Mouse (Mus musculus): ENCODE data around the gene Nphp4. TPM values are rescaled to one million over a fixed set of nuclear protein-coding genes. Genes with fewer than 3 reads are reported as not detected.

Nphp4 gene
- polyA plus RNA-seq, 1 experiment from 2014 or later = 3.5 TPM

DNA sequence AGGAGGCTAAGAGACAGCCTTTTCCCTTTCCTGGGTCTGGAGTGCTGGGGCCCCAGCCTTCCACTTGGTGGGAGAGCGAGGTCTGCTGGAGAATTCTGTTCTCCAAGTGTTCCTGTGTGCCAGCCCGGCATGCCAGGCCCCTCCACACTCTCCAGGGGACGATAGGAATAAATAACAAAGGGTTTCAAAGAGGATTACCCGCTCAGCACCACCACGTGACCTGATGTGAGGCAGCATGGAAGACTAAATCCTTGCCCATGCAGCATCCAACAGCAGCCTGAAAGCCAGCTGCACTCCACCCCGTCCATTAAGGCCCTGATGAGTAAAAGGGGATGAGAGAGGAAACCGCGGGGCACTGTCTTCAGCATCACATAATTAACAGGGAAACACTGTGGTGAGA lies 11.4 kb upstream of the Nphp4 start:
- Histone ChIP-seq H3K36me3 (ENCODE audit: control insufficient read depth, insufficient read depth, low read length) (no peaks in the 10 kb centered on the region), H3K4me2 (replicated peaks; ENCODE audit: low read depth, low read length) (no peak overlapping the region), H3K4me1 (replicated peaks; ENCODE audit: control insufficient read depth, insufficient read depth, low read length) (no peaks in the 10 kb centered on the region), H3K27me3 (ENCODE audit: control insufficient read depth, insufficient read depth, low read length) (no peaks in the 10 kb centered on the region), H3K9me3 (ENCODE audit: control insufficient read depth, low read length) (no peaks in the 10 kb centered on the region), H3K27ac (ENCODE audit: low read depth, low read length) (no peak overlapping the region), H3K9ac (ENCODE audit: low read depth, low read length) (no peak overlapping the region), H3K4me3 (ENCODE audit: low read depth, low read length) (no peak overlapping the region)
- peak; percentile 11 for DNase-seq (ENCODE audit: low spot score)
- 42% methylated on average over 8 of the region's 8 CpGs for WGBS
- no peak for ATAC-seq (ENCODE audit: low FRiP score)

DNA sequence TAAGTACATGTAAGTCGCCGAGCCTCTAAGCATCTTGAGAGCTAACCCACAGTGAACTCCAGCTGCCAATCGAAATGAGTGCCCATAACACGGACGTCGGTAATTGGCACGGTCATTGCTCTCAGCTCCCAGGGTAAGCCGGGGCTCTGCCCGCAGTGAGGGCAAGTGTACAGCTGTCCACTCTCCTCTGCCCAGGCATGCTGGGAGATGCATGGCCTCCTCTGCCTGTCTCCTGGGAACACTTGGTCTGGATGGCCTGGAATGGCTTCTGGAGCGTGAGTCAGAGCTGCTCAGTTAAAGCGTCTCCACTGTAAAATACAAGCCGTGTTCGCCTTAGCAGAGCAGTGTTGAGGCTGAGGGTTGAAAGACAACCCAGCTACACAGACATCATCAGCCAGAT lies 9.9 kb upstream of the Nphp4 start:
- Histone ChIP-seq H3K4me2 (replicated peaks; ENCODE audit: low read depth, low read length) (no peak overlapping the region), H3K9me3 (ENCODE audit: control insufficient read depth, low read length) (no peaks in the 10 kb centered on the region), H3K27ac (ENCODE audit: low read depth, low read length) (no peak overlapping the region), H3K4me1 (replicated peaks; ENCODE audit: control insufficient read depth, insufficient read depth, low read length) (no peaks in the 10 kb centered on the region), H3K9ac (ENCODE audit: low read depth, low read length) (no peak overlapping the region), H3K36me3 (ENCODE audit: control insufficient read depth, insufficient read depth, low read length) (no peaks in the 10 kb centered on the region), H3K4me3 (ENCODE audit: low read depth, low read length) (no peak overlapping the region), H3K27me3 (ENCODE audit: control insufficient read depth, insufficient read depth, low read length) (no peaks in the 10 kb centered on the region)
- 91% methylated on average over 13 of the region's 13 CpGs for WGBS
- DNase-seq (ENCODE audit: low spot score) (no peak), ATAC-seq (ENCODE audit: low FRiP score) (no peak)

DNA sequence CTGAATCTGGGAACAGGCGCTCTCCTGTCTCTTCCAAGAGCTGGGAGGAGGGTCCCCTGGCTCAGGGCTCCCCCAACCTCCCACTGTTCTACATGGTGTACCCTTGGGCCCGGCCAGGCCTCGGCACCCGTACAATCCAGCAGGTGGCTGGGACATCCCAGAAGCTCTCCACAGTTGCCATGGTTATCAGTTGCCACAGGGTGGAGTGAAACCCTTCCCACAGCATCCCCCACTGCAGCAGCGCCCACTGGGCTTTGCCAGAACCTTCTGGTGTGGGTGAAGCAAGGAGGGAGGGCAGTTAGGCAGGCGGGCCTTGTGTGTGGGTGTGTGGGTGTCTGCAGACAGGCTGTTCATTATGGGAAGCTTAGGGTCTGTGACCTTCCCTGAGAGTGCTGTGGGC lies 8.6 kb upstream of the Nphp4 start:
- Histone ChIP-seq H3K9me3 (ENCODE audit: control insufficient read depth, low read length) (no peaks in the 10 kb centered on the region), H3K4me1 (replicated peaks; ENCODE audit: control insufficient read depth, insufficient read depth, low read length) (no peaks in the 10 kb centered on the region), H3K36me3 (ENCODE audit: control insufficient read depth, insufficient read depth, low read length) (no peaks in the 10 kb centered on the region), H3K9ac (ENCODE audit: low read depth, low read length) (no peak overlapping the region), H3K27ac (ENCODE audit: low read depth, low read length) (no peak overlapping the region), H3K4me3 (ENCODE audit: low read depth, low read length) (no peak overlapping the region), H3K27me3 (ENCODE audit: control insufficient read depth, insufficient read depth, low read length) (no peaks in the 10 kb centered on the region), H3K4me2 (replicated peaks; ENCODE audit: low read depth, low read length) (no peak overlapping the region)
- no peak for DNase-seq (ENCODE audit: low spot score)
- no peak for ATAC-seq (ENCODE audit: low FRiP score)
- 80% methylated on average over 6 of the region's 6 CpGs for WGBS

DNA sequence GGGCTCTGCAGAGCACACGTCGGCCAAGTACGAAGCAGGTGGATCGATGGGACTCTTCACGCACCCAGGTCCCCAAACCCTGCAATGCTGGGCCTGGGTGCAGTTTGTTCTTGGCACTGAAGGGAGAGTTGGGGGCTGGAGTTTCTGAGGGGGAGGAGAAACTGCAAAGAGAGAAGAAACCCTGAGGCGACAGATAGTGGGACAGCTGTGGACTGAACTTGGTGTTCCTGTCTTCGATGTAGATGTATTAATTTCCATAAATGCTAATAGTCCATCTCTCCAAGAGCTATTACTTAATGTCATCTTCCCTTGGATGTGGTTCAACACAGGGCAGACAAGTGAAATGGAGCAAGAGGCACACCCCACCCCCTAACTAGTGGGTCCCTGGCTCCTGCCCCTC lies 565 bp upstream of the Nphp4 start:
- DNase-seq (ENCODE audit: low spot score) = no peak

DNA sequence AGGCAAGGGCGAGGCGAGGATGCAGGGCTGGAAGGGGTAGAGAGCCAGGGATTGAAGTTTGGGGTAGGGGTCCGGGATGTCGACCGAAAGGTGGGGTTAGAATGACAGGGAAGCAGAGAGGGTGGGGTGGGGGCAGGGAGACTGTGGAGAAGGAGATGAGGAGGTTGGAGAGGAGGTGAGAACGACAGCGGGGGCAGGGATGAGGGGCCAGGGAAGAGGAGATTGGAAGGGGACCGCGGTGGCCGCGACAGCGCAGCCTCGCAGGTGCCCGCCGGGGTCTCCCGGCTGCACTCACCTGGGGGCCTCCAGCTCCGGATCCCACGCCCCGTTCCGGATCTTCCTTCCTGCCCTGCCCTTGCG lies 580 bp downstream of the Nphp4 start:
- Histone ChIP-seq H3K27me3 (ENCODE audit: control insufficient read depth, insufficient read depth, low read length) (peaks cover 6% of the 10 kb centered on the region; the same call in 1 of the 2 replicates), H3K9ac (ENCODE audit: low read depth, low read length) (peak overlapping the region; percentile 35; the same call in 1 of the 2 replicates), H3K27ac (ENCODE audit: low read depth, low read length) (no peak overlapping the region), H3K4me1 (replicated peaks; ENCODE audit: control insufficient read depth, insufficient read depth, low read length) (peaks cover 8% of the 10 kb centered on the region), H3K4me3 (ENCODE audit: low read depth, low read length) (peak overlapping the region; percentile 73), H3K9me3 (ENCODE audit: control insufficient read depth, low read length) (no peaks in the 10 kb centered on the region), H3K4me2 (replicated peaks; ENCODE audit: low read depth, low read length) (peak overlapping the region; percentile 75), H3K36me3 (ENCODE audit: control insufficient read depth, insufficient read depth, low read length) (no peaks in the 10 kb centered on the region)
- under 1% methylated on average over 21 of the region's 21 CpGs for WGBS
- peak; percentile 59; the same call in 1 of the 2 replicates for ATAC-seq (ENCODE audit: low FRiP score)
- DNase-seq (ENCODE audit: low spot score) = no peak

More for the DNA sequence above, 565 bp upstream of the Nphp4 start:
- H3K27ac ChIP-seq (ENCODE audit: low read depth, low read length) = no peak overlapping the region
- no peak for ATAC-seq (ENCODE audit: low FRiP score)
- no peak overlapping the region for H3K9ac ChIP-seq (ENCODE audit: low read depth, low read length)
- peaks cover 6% of the 10 kb centered on the region; the same call in 1 of the 2 replicates for H3K27me3 ChIP-seq (ENCODE audit: control insufficient read depth, insufficient read depth, low read length)
- H3K36me3 ChIP-seq (ENCODE audit: control insufficient read depth, insufficient read depth, low read length) = no peaks in the 10 kb centered on the region
- H3K4me1 ChIP-seq (replicated peaks; ENCODE audit: control insufficient read depth, insufficient read depth, low read length) = peaks cover 8% of the 10 kb centered on the region
- WGBS = 80% methylated on average over 7 of the region's 7 CpGs
- no peaks in the 10 kb centered on the region for H3K9me3 ChIP-seq (ENCODE audit: control insufficient read depth, low read length)
- no peak overlapping the region for H3K4me2 ChIP-seq (replicated peaks; ENCODE audit: low read depth, low read length)
- H3K4me3 ChIP-seq (ENCODE audit: low read depth, low read length) = no peak overlapping the region

DNA sequence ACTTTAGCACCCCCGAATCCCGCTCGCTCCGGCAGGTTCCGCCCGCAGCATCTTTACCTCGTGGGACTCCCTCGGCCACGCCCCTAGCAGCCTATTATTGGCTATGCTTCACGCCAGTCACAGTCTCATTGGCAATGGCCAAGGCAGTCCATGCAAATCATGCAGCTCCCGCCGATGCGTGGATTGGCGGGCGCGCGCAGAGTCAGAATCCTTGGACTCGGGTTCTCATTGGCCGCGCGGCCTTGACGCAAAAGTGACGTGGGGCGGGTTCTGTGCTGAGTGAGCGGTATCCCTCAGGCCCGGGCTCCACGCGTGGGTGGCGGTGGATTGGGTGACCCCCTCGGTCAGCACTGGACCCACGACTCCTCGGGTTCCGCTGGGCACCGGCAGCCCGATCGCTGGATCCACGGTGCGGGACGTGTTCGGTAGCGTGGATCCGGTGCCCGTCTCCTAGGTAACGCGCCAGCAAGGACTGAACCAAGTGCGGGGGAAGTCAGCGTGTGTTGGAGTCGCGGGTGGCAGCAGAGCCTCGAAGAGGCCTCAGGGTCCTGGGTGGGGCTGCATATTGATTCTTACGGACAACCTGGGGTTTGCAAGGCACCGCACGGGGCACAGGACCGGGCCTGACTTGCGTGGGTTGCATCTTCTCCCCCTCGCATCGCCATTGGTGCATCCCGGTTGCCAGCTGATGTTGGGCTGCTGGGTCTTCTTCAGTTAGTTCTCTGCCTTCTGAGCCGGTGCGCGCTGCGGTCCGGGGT lies 1.1 kb downstream of the Nphp4 start, which contains the start of gene Kcnab2:
Kcnab2 (minus strand) TSS at position 406 of the 758 bp plus-strand sequence.
- Histone ChIP-seq H3K36me3 (ENCODE audit: control insufficient read depth, insufficient read depth, low read length) (no peaks in the 10 kb centered on the region), H3K9ac (ENCODE audit: low read depth, low read length) (peak within 1 kb of the TSS; percentile 93), H3K4me3 (ENCODE audit: low read depth, low read length) (peak within 1 kb of the TSS; percentile 73), H3K27ac (ENCODE audit: low read depth, low read length) (peak within 1 kb of the TSS; percentile 69), H3K27me3 (ENCODE audit: control insufficient read depth, insufficient read depth, low read length) (peaks cover 6% of the 10 kb centered on the region; the same call in 1 of the 2 replicates), H3K4me1 (replicated peaks; ENCODE audit: control insufficient read depth, insufficient read depth, low read length) (peaks cover 8% of the 10 kb centered on the region), H3K4me2 (replicated peaks; ENCODE audit: low read depth, low read length) (peak within 1 kb of the TSS; percentile 86), H3K9me3 (ENCODE audit: control insufficient read depth, low read length) (no peaks in the 10 kb centered on the region)
- ATAC-seq (ENCODE audit: low FRiP score) (peak; percentile 96), DNase-seq (ENCODE audit: low spot score) (peak; percentile 99)
- under 1% methylated on average over 63 of the region's 63 CpGs for WGBS

DNA sequence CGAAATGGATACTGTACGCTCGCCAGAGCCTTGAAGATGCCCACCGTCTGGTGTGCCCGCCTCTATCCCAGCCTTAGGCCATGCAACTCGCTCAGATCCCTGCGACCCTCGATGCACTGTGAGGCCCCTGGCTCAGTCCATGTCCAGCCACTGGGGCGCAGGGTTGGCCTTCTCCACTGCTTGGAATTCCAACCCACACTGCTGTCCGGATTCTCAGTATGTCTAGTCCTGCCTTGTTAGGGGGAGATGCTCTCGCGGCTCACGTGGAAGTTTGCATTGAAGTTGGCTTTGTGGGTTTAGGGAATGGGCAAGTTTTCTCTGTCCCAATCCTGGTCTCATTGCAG lies 1.7 kb downstream of the Nphp4 start:
- H3K36me3 ChIP-seq (ENCODE audit: control insufficient read depth, insufficient read depth, low read length) = no peaks in the 10 kb centered on the region
- H3K4me2 ChIP-seq (replicated peaks; ENCODE audit: low read depth, low read length) = peak overlapping the region; percentile 86
- peak overlapping the region; percentile 73 for H3K4me3 ChIP-seq (ENCODE audit: low read depth, low read length)
- no peaks in the 10 kb centered on the region for H3K9me3 ChIP-seq (ENCODE audit: control insufficient read depth, low read length)
- H3K4me1 ChIP-seq (replicated peaks; ENCODE audit: control insufficient read depth, insufficient read depth, low read length) = peaks cover 8% of the 10 kb centered on the region
- H3K27me3 ChIP-seq (ENCODE audit: control insufficient read depth, insufficient read depth, low read length) = peaks cover 6% of the 10 kb centered on the region; the same call in 1 of the 2 replicates
- no peak; the same call in 1 of the 2 replicates for ATAC-seq (ENCODE audit: low FRiP score)
- DNase-seq (ENCODE audit: low spot score) = no peak
- peak overlapping the region; percentile 93 for H3K9ac ChIP-seq (ENCODE audit: low read depth, low read length)
- 1% methylated on average over 13 of the region's 13 CpGs for WGBS
- H3K27ac ChIP-seq (ENCODE audit: low read depth, low read length) = peak overlapping the region; percentile 69

DNA sequence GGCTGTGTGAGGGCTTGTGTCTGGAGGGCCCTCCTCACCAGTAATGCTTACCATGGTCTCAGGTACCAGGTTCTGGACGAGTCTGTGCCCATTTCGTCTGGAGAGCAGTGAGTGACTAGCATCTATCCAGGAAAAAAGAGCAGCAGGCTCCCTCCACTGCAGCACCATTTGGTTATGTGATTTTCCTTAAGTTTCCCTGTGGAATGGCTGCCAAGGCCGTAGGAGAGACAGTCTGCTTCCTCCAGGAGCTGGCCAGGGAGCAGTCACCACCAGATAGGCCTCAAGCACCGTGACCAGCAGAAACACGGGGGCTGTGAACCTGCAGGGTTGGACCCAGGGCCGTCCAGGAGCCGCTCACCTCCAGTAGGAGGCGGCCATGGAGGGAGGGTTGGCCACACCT lies 3.9 kb downstream of the Nphp4 start:
- ATAC-seq (ENCODE audit: low FRiP score) (no peak), DNase-seq (ENCODE audit: low spot score) (no peak)
- H3K9ac ChIP-seq (ENCODE audit: low read depth, low read length) = no peak overlapping the region
- H3K4me2 ChIP-seq (replicated peaks; ENCODE audit: low read depth, low read length) = no peak overlapping the region
- H3K27me3 ChIP-seq (ENCODE audit: control insufficient read depth, insufficient read depth, low read length) = peaks cover 6% of the 10 kb centered on the region; the same call in 1 of the 2 replicates
- H3K4me1 ChIP-seq (replicated peaks; ENCODE audit: control insufficient read depth, insufficient read depth, low read length) = peaks cover 8% of the 10 kb centered on the region
- H3K27ac ChIP-seq (ENCODE audit: low read depth, low read length) = no peak overlapping the region
- 69% methylated on average over 8 of the region's 8 CpGs for WGBS
- H3K4me3 ChIP-seq (ENCODE audit: low read depth, low read length) = no peak overlapping the region
- no peaks in the 10 kb centered on the region for H3K9me3 ChIP-seq (ENCODE audit: control insufficient read depth, low read length)
- H3K36me3 ChIP-seq (ENCODE audit: control insufficient read depth, insufficient read depth, low read length) = no peaks in the 10 kb centered on the region

DNA sequence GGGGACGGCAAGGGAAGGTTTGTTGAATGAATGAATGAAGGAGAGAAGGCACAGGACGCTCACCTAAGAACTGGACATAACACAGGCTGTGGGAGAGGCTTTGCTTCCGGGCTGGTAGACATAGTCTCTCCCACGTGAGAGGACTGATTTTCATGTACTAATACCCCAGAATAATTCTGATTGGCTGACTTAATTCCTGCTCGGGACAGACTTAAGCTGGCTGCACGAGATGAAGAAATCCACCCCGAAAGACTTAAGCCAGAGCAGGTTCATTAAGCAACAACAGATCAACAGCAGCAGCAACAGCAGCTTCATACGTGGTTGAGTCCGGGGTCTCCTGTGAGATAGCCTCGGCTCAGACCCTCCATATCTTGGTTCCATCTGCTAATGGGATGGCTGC lies 11.5 kb downstream of the Nphp4 start:
- H3K4me2 ChIP-seq (replicated peaks; ENCODE audit: low read depth, low read length) = no peak overlapping the region
- H3K9me3 ChIP-seq (ENCODE audit: control insufficient read depth, low read length) = no peaks in the 10 kb centered on the region
- H3K4me1 ChIP-seq (replicated peaks; ENCODE audit: control insufficient read depth, insufficient read depth, low read length) = no peaks in the 10 kb centered on the region
- no peak overlapping the region for H3K27ac ChIP-seq (ENCODE audit: low read depth, low read length)
- no peak for DNase-seq (ENCODE audit: low spot score)
- H3K27me3 ChIP-seq (ENCODE audit: control insufficient read depth, insufficient read depth, low read length) = no peaks in the 10 kb centered on the region
- WGBS = 90% methylated on average over 10 of the region's 10 CpGs
- H3K4me3 ChIP-seq (ENCODE audit: low read depth, low read length) = no peak overlapping the region
- ATAC-seq (ENCODE audit: low FRiP score) = no peak
- H3K9ac ChIP-seq (ENCODE audit: low read depth, low read length) = no peak overlapping the region
- no peaks in the 10 kb centered on the region for H3K36me3 ChIP-seq (ENCODE audit: control insufficient read depth, insufficient read depth, low read length)

All from hindbrain, embryonic 11.5 days (tissue).